Mouse (Mus musculus): ENCODE data around the gene Ctsl.

DNA sequence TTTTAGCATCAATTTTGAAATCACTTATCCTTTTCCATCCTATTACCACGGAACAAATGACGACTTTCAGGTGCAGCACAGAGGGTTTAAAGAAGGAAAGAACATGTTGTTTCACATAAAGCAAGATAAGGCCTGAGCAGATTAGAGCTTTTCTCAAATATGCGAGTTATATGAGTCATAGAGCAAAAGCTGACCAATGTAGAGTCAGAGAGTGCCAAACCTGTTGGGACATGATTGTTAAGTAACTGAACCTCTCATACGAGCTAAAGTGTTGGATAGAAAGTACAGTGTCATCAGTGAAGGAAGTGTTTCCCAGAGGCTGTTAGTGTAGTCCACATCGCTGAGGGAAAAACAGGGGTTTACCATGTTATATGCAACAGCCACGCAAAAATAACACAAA is 38.4 kb downstream of the Ctsl start:
- TF ChIP-seq CTCF (conservative IDR thresholded peaks at IDR 0.05; ENCODE audit: low read length) (no peak), POU5F1 (IDR thresholded peaks at IDR 0.05; ENCODE audit: borderline replicate concordance, low read length) (no peak)

Measured in E14TG2a.4 (cell line).